Mouse (Mus musculus) spleen, adult 2 months (tissue): ENCODE measurements around the gene E2f2. TPM values are rescaled to one million over a fixed set of nuclear protein-coding genes. Genes with fewer than 3 reads are reported as not detected.

Source experiments
- DNase-seq, 2 experiments: peaks; one replicate each; pipeline versions ENCODE4 v3.0.0 to v3.0.0-alpha.2; 2012 to 2021; ENCODE audit warnings: low spot score in 2 of 2, low read depth in 1 of 2
- H3K27ac ChIP-seq: fragments of 200-500 bp; 2 replicates; pipeline ENCODE4 v1.5.1; 2012; ENCODE audit warnings: low read length, inconsistent platforms; ENCODE audit not compliant: insufficient read depth
- H3K27me3 ChIP-seq: fragments of 200-500 bp; 2 replicates; pipeline ENCODE4 v1.6.1; 2012; ENCODE audit warnings: mild to moderate bottlenecking, moderate library complexity, low read length, inconsistent platforms; ENCODE audit not compliant: control insufficient read depth, insufficient read depth
- H3K36me3 ChIP-seq: fragments of 200-500 bp; 2 replicates; pipeline ENCODE4 v1.6.1; 2012; ENCODE audit warnings: mild to moderate bottlenecking, low read length, inconsistent platforms; ENCODE audit not compliant: control insufficient read depth, insufficient read depth
- H3K4me1 ChIP-seq: fragments of 200-500 bp; 2 replicates; pipeline ENCODE4 v1.6.1; 2011; ENCODE audit warnings: inconsistent platforms; ENCODE audit not compliant: control insufficient read depth, insufficient read depth, insufficient read length
- H3K4me3 ChIP-seq: fragments of 200-500 bp; 2 replicates; pipeline ENCODE4 v1.5.1; 2011; ENCODE audit warnings: mild to moderate bottlenecking, inconsistent platforms; ENCODE audit not compliant: insufficient read depth, insufficient read length; ENCODE audit errors: extremely low read depth
- CTCF ChIP-seq: fragments of 200-500 bp; IDR thresholded peaks from 2 replicates; pipeline ENCODE4 v1.5.1; 2011; ENCODE audit warnings: mild to moderate bottlenecking, inconsistent platforms; ENCODE audit not compliant: insufficient read depth, insufficient read length, insufficient replicate concordance; ENCODE audit errors: extremely low read depth
- POLR2A ChIP-seq: fragments of 200-500 bp; IDR thresholded peaks from 2 replicates; pipeline ENCODE4 v1.6.1; 2011; ENCODE audit warnings: low read depth, low read length, inconsistent platforms
- WGBS: fragments of 180-500 bp; shearing (Covaris S2); methylation state at CpG from one replicate; pipeline ENCODE4 v1.1.7; 2018; 5-methylcytosine and 5-hydroxymethylcytosine counted together
- polyA plus RNA-seq: library from polyadenylated mRNA; depleted of rRNA; stranded (reverse); fragments of >200 nt; gene quantifications from 2 replicates; pipeline ENCODE4 v1.2.3, GENCODE M21; 2012

Gene E2f2
- polyA plus RNA-seq, 1 experiment, result 32.1 TPM

DNA sequence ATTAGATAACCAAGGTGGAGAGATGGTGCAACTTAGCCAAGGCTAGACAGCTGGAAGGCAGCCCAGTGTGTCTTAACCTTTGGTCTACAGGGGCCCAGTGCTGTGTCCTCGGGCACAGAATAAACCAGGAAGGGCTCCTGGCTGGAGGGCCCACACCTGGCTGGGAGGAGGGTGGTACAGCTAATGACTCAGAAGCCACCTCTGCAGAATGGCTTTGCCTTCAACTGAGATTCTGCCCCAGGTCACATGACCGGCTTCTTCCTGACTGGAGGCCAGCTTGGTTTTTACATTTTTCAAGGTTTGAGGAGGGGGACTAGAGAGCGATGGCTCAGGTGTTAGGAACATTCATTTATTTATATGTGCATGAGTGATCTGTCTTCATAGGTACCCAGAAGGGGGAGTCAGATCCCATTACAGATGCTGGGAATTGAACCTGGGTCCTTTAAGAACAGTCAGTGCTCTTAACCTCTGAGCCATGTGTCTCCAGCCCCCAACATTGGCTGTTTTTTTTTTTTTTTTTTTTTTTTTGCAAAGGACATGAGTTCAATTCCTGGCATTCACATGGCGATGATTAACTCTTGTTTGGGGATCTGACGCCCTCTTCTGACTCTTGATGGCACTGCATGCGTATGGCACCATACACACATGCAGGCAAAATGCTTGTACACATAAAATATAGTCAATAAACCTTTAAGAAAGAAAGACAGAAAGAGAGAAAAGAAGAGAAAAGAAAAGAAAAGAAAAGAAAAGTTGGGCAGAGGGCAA lies 17.0 kb downstream of the E2f2 start:
- Histone ChIP-seq H3K27me3 (no peaks in the 10 kb centered on the region), H3K4me1 (peaks cover 7% of the 10 kb centered on the region; the same call in 1 of the 2 replicates), H3K27ac (peak overlapping the region; percentile 52; the same call in 1 of the 2 replicates), H3K4me3 (no peak overlapping the region), H3K36me3 (peaks cover 30% of the 10 kb centered on the region)
- WGBS, result 85% methylated on average over 6 of the region's 6 CpGs
- DNase-seq, result no peak
- TF ChIP-seq POLR2A, result no peak
- peak; percentile 25; the same call in 1 of the 2 replicates for TF ChIP-seq CTCF

DNA sequence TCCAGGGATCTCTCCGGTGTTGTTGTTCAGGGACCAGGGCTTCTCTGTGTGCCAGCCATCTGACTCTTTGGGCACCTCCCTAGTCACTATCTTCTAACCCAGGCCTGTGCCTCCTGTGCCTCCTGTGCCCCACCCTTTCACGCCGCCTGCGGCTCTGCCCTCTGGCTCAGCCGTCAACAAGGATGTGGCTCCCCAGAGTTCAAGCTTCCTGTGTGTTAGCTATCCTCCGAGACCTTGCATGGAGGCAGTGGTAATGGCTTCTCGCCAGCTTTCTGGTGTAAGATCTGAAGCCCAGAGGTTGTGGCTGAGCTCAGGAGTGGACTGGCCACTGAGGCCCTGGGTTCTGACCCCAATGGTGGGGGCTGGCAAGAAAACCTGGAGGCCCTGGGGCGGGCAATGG lies 17.7 kb downstream of the E2f2 start:
- H3K36me3 ChIP-seq, result peaks cover 31% of the 10 kb centered on the region
- no peak overlapping the region for H3K4me3 ChIP-seq
- 50% methylated on average over 8 of the region's 8 CpGs for WGBS
- H3K4me1 ChIP-seq, result peaks cover 5% of the 10 kb centered on the region; the same call in 1 of the 2 replicates
- H3K27ac ChIP-seq, result peak overlapping the region; percentile 60
- no peak for TF ChIP-seq CTCF
- no peak; the same call in 1 of the 2 replicates for TF ChIP-seq POLR2A
- H3K27me3 ChIP-seq, result no peaks in the 10 kb centered on the region
- peak in 1 of 2 experiments; percentile 40 for DNase-seq

DNA sequence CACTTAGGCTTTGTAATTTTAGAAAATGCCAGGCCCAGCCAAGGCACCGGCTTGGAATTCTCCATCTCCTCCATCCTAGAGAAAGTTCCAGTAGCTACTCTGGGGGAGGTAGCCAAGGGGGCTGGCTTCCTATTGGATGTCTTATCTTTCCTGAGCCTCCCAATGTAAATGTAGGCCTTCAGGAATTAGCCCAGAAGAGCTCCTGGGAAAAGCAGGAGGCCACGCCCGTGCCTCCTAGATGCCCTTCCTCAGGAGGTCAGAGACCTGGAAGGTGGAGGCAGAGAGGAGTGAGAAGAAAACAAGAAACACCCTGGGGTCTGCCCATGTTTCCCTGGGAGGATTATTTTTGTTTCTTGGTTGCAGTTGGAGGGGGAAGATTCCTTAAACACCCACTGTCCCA lies 21.4 kb downstream of the E2f2 start:
- WGBS, result 93% methylated on average over 3 of the region's 3 CpGs
- DNase-seq, result no peak
- Histone ChIP-seq H3K4me3 (no peak overlapping the region), H3K36me3 (peaks cover 26% of the 10 kb centered on the region), H3K4me1 (no peaks in the 10 kb centered on the region), H3K27me3 (no peaks in the 10 kb centered on the region), H3K27ac (no peak overlapping the region)
- TF ChIP-seq POLR2A (no peak), CTCF (no peak)

DNA sequence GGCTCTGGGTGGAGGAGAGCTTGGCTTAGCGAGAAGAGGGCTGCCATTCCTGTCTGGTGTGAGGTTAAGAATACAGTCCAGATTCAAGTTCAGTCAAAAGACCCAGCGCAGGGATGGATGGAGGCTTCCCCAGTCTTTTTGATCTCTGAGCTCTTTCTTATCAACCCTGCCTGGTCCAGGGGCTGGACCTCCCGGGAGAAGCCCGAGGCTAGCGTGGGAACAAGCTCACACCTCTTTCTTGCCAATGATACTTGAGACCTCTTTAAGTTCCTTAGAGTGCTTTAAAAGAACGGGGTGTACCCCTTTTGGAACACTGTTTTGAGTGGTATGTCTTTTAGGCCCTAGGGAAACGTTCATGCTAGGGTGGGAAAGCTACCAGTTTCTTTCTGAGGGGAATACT lies 22.8 kb downstream of the E2f2 start:
- no peaks in the 10 kb centered on the region for H3K4me1 ChIP-seq
- no peak overlapping the region for H3K4me3 ChIP-seq
- H3K27ac ChIP-seq, result no peak overlapping the region
- 89% methylated on average over 7 of the region's 7 CpGs for WGBS
- H3K36me3 ChIP-seq, result peaks cover 23% of the 10 kb centered on the region
- no peak for DNase-seq
- no peaks in the 10 kb centered on the region for H3K27me3 ChIP-seq
- no peak for TF ChIP-seq CTCF
- TF ChIP-seq POLR2A, result no peak

DNA sequence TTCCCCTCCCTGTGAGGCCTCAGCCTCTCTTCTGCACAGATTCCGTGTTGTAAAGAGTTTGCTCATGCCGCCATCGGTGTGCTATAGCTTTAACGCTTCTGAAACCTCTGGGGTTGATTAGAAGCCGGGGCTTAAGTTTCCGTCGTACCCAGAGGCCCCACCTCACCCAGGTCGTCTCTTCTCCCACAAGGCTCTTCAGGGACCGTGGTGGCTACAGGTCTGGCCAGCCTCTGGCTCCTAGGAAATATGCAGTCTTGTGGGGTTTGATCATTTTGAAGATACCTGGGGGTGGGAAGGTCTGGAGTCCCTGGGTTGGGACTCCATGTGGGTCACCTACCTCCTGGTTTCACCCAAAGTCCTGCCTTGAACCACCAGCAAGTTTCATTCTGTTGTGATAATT lies 23.4 kb downstream of the E2f2 start:
- WGBS, result 93% methylated on average over 9 of the region's 9 CpGs
- Histone ChIP-seq H3K36me3 (peaks cover 22% of the 10 kb centered on the region), H3K4me3 (no peak overlapping the region), H3K4me1 (no peaks in the 10 kb centered on the region), H3K27me3 (no peaks in the 10 kb centered on the region), H3K27ac (no peak overlapping the region)
- no peak for TF ChIP-seq POLR2A
- no peak for TF ChIP-seq CTCF
- no peak for DNase-seq

DNA sequence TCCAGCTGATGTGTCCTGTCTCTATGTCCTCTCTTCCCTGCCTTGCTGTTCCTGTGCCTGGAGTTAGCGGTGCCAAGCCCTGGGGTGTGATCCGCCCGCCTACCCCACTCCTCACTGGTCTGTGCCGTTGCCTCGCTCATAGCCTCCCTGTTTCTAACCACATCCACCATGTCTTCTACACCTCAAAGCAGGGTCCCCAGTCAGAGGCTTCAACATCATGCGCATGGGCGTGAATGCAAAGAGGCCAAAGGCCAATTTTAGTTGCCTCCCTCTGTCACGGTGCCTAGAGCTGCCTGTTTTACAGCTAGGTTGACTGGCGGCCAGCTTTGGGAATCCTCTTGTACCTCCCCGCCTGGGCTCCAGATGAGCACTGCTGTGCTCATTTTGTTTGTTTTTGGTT lies 24.0 kb downstream of the E2f2 start:
- Histone ChIP-seq H3K4me1 (no peaks in the 10 kb centered on the region), H3K36me3 (peaks cover 20% of the 10 kb centered on the region), H3K27ac (peak overlapping the region; percentile 16; the same call in 1 of the 2 replicates), H3K4me3 (no peak overlapping the region), H3K27me3 (no peaks in the 10 kb centered on the region)
- WGBS, result 89% methylated on average over 10 of the region's 10 CpGs
- DNase-seq, result no peak
- TF ChIP-seq CTCF (no peak), POLR2A (no peak)

DNA sequence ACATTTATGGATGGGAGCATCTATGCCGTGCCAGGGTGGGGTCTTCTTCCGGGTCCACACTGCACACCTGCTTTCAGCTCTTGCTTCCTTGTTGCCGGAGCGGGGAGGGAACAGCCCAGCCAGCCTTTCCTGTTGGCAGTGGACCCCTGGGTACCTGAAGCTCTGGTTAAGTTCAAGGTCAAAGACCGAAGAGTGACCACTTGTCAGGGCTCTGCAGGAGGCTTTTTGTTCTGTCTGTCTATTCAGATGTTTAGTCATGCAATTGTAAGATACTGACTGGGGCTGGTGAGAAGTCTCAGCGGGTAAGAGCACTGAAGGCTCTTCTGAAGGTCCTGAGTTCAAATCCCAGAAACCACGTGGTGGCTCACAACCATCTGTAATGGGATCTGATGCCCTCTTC lies 26.7 kb downstream of the E2f2 start:
- 86% methylated on average over 7 of the region's 7 CpGs for WGBS
- Histone ChIP-seq H3K36me3 (peaks cover 3% of the 10 kb centered on the region), H3K27ac (no peak overlapping the region)

More for the DNA sequence above, 26.7 kb downstream of the E2f2 start:
- TF ChIP-seq CTCF (no peak), POLR2A (no peak)
- Histone ChIP-seq H3K4me1 (no peaks in the 10 kb centered on the region), H3K4me3 (no peak overlapping the region), H3K27me3 (no peaks in the 10 kb centered on the region)
- DNase-seq, result no peak
